Mouse (Mus musculus) cerebellum, postnatal 36 days (tissue): ENCODE measurements around the gene Rapgef2.
A peak's percentile ranks its signal among the peaks of the same experiment; 100 is the strongest.

Experiments used
- DNase-seq, 2 experiments: peaks; one replicate each; pipeline ENCODE4 v3.0.0; 2021 to 2022; ENCODE audit warnings: mixed read lengths in 2 of 2

Rapgef2 gene

DNA sequence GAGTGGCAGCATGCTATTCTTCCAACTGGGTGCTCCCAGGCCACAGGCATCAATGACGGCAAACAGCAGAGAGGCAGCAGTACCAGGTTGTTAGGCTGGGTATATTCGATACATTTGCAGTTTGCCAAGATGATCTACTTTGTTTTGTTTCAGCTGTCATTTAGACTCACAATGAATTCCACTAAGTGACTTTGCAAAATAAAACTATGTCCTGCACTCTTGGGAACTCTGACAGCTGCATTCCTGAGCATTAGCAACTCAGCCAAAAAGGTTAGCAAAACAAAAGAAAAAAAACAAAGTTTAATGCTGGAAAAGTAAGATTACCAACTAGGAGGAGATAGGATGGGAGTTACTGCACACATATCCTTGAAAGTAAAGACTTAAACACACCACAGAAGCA, 3.3 kb downstream of the Rapgef2 start:
- no peak for DNase-seq

DNA sequence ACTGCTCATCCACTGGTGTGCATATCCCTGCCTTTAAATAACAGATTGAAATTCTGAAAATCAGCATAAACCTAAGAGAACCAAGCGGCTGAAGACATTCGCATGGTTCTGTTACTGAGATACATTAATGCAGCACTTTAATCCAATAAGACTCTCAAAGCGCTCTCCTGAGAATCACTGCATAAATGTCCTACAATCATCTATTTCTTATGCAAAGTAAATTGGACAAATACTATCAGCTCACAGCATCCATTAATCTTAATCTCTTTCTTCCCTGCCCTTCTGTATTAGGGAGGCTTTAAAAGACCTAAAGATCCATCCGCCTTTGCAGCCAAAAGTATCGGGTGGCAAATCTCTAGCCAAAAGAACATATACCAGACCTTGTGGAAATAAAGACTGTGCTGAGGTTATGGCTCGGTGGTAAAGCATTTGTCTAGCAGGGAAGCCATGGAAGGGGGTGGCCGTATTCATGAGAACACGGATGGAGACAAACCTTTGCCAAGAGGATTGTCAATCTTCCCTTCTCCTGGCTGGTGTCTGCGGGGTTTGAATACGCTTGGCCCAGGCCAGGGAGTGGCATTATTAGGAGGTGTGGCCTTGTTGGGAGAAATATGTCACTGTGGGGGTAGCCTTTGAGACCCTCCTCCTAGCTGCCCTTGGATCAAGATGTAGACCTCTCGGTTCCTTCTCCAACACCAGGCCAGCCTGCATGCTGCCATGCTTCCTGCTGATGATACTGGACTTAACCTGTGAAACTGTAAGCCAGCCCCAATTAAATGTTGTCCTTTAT, 10.3 kb downstream of the Rapgef2 start:
- DNase-seq = no peak

DNA sequence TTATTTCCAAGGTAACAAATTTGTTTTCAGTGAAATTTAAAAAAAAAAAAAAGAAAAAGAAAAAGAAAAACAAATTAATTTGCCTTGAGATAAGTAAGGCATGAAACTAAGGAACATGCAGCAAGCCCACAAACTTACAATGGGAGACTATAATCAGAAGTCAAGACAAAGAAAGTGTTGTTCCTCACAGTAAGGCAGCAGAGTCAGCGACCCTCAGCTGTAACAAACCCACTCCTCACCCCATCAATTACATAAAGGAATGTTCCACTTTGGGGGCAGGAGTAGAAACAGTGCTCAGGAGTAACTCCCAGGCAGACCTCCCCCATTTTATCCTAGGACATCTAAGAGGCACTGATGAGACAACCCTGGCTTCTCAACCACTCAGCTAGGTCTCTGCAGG, 13.0 kb downstream of the Rapgef2 start:
- no peak for DNase-seq

DNA sequence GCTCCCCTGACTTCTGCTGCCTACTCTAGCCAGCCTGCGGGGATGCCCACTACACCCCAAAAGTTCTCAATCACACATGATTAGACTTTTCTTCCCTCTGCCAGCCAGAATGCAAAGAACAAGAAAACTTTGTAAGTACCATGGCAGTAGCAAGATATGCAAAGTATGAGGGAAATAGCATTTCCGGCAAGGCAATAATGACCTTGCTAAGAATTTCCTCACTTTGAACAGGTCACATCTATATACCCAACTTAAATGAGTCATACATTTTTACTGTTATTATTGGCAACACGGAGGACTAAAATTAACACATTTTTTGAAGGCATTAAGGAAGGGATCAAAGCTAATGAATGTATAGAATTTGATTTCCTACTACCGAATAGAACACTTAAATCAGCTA, 13.4 kb downstream of the Rapgef2 start:
- no peak for DNase-seq

DNA sequence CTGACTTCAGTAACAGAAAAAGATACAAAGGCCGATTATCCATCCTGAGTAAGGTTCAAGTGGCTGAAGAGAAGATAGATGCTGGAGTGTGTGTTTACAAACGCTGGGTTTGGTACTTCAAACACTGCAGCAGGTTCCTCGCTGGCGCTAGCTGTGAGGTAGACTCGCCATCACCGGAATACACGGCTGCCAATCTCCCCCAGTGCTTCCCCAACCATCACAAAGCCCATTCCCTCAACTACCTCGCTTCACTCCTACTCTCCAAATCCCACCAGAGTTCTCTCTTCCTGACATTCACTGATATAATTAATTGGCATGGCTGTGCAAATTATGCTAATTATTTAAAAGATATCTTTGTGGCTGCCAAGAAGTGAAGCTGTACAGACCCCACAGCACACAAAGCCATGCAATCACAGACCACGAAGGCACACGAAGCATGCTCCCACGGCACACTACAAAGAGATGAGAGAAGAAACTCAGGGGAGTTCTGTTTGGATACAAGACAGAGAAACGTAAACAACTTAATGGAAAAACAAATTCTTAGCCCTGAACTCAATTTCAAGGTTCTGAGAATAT, 15.2 kb downstream of the Rapgef2 start:
- no peak for DNase-seq

DNA sequence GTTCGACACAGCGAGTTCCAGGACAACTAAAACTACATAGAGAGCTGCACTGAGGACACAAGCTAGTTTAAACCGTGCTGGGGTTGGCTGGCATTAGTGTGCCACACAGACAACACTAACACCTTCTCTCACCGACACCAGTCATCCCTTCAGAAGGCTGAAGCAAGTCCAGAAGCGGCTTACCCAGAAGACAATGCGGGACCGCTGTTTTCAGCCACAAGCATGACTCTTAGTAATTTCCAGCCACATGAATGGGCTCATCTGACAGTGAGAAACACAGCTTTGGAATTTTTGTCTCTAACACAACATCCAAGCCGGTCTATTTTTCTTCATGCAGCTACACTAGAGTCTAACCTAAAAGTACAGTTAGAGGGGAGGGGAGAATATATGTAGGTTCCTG, 16.4 kb downstream of the Rapgef2 start:
- no peak for DNase-seq

DNA sequence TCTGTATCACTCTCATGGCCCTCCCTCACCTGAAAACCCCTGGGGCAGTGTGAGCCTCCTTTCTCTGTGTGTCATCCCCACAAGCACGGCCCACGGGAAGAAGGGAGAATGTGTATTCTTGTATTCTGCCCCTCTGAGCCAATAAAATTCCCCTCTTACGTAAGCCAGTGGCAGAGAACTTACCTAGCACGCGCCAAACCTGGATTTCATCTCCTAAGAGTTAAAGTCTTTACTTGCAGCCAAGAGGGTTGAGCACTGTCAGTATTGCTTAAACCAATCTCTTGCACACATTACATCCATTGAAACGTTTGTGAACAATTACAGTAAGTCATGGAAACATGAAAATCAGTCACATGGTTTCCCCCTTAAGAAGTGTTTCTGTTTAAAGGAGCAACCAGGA, 19.3 kb downstream of the Rapgef2 start:
- DNase-seq = no peak

DNA sequence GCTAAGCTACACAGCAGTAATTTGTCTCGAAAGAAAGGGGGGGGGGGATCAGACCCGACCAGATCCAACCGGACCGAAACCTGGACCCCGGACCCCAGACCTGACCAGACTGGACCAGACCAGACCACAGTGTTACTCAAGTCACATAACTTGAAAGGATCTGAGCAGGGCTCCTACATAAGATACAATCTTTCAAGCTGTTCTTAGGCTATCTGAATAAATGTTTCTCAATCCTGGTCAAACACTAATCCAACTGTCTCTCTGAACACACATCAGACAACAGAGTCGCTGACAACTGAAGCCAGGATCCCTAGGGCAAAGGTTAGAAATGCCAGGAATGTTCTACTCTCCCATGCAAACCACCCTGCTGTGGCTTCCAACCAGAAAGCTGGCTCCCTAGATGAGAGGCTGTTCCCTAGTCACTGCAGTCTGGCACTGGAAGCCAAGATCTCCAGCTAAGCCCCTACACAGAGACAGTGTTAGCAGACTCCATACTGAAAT, 24.5 kb downstream of the Rapgef2 start:
- peak in 1 of 2 experiments; percentile 29 for DNase-seq

DNA sequence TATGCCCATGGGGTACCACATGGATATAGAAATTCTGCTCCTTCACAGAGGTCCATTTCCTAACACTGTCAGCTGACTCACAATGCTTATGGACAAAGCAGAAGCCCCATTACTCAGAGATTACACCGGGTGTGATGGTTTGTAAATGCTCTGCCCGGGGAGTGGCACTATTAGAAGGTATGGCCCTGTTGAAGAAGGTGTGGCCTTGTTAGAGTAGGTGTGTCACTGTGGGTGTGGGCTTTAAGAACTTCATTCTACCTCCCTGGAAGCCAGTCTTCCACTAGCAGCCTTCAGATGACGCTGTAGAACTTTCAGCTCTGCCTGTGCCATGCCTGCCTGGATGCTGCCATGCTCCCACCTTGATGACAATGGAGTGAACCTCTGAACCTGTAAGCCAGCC, 32.3 kb downstream of the Rapgef2 start:
- no peak for DNase-seq

DNA sequence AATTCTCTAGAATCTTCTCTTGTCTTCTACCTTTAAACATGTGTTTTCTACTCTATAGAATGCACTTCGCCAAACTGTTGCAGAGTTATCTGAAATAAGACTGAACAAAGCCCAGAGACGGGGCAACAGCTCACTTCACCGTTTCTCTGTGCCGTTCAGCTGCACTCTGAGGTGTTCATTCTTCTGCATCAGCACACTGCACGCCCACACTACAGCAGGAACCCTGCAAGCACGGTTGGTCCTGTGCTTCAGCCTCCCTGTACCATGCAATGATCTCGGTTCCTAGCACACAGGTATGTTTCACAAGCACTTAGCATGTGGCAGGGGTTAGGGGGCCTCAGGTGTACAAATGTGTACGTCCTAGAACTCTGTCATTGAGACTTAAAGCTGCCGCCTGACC, 32.9 kb downstream of the Rapgef2 start:
- DNase-seq = no peak

DNA sequence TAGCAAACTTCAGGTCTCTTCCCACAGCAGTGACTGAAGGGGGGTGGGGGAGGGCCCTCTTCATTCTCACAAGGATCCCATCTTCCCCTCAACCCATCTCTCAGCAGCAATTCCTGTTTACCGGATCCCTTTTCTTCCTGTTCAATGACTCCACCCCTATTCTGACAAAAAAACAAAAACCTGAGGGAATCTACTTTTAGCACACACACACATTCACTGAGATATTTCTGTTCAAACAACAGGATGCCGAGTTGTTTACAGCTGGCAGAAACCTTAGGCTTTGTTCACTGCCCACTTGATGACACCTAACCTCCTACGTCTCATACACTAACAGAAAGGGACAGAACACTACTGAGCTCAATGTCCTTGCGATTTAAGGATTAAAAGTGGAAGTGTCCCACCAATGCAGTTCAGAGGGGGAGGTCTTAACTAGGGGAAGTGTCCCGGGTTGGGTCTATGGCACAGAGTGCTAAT, 33.4 kb downstream of the Rapgef2 start:
- no peak for DNase-seq

DNA sequence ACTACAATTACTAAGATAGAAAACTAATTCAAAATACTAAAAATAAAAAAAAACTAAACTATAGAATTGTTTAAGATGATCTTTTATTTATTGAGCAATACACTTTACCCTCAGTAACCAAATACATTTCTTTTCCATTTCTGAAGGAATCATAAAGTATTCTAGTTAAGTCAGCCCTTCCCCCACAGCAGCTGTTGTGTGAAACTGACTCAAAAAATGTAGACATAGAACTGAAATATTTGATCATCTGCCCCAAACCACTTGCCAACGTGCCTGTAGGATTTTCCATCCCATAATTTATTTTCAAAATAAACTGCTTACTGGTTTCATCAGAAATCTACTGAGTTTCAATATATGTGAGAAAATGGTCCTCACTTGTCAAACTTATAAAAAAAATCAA, 36.4 kb downstream of the Rapgef2 start:
- peak; percentile 32 to 52 for DNase-seq

DNA sequence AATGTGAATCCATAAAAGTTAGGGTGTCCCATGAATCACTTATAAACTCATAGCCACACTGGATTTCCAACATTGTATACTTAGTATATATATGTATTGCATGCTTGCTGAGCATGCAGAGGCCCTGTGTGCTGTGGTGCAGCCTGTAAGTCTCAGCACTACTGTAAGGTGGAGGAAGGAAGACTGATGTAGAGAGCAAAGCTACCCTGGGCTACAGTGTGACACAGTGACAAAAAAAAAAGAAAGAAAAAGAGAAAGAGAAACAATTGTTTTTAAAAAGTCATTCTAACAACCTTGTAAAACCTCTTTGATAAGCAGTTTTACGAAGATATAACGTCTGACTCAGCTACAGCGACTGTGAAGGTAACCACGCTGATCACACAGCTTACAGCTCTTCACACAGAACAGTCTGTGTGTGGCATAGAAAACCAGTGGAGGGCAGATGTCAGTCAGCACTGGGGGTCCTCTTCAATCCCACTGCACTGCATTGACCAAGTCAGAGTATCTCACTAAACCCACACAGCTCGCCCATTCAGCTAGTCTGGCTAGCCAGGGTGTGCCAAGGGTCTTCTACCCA, 37.6 kb downstream of the Rapgef2 start:
- no peak for DNase-seq

DNA sequence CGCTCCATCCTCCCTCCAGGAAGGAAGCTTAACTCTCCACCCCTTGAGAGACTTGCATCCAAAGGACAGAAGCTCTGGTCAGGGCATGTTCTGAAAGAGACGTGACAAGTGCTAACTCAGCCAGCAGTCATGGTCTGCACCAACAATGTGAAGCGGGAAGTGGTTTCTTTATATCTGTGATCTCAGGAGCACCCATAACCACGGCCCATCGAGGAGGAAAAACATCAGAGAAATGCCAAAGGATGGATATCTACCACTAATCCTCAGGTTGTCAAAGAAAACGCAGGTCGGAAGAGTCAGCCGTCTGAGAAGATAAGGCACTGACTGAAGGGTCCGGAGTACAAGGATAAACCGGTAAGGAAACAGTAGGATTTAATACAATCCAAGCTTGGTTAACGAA, 38.1 kb downstream of the Rapgef2 start:
- DNase-seq = no peak

DNA sequence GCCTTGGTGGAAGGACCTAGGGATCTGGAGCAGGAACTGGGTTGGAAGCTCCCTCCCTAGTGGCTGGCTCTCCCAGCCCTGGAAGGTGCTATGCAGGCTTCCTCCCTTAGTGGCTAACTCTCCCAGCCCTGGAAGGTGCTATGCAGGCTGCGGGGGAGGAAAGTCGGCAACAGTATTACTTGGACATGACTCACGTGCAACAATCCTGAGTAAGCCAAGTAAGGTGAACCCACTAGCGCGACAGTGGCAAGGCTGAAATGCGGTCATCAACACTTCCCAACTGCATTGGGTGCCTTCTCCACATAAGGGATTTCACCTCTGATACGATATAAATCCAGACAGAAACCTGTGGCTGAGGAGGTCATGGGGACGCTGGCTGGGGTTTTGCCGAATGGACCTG, 42.0 kb downstream of the Rapgef2 start:
- no peak for DNase-seq

DNA sequence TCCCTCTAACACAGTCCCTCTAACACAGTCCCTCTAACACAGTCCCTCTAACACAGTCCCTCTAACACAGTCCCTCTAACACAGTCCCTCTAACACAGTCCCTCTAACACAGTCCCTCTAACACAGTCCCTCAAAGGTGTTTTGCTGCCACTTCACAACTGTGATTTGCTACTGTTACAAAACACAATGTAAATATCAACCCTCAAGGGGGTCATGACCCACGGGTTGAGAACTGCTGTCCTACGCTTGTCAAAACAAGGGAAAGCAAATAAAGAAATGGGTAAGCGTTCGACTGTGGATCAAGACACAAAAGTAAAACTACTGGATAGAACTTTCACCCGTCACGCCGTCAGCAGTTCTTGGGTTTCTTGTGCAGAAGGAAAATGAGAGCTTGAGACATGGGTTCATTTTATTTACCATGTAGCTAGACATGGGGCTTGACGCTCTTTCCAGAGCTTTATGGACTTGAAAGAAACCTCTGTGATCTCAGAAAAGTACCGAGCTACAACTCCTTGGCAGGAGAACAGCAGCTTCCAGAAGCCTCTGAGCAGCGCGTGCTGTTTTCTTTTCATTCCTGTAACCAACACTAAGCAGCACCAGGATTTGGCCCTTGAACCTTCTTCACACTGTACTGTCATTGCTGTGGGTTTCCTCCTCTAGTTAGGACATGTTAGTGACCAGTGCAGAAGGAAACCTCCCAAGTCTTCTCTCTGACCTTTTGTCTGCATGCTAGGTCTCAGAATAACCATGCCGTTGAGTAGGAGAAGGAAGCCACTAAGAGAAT, 43.2 kb downstream of the Rapgef2 start:
- DNase-seq = no peak

DNA sequence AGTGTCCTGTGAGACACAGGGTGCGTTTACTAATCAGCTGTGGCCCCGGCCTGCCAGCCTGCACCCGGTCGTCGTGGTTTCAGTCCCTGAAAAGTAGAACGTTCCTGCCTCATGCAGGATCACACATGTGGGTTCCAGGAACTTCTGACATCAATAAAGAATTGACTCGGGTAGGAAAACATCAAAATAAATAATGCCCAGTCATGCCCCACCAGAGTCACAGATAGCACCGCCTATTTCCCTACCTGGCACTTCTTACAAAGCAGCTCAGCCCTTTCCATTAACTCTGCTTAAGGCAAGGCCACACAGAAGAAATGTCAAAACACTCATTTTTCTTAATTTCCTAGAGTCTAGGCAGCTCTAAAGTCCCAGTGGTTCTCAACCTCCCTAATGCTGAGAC, 44.0 kb downstream of the Rapgef2 start:
- DNase-seq = no peak

DNA sequence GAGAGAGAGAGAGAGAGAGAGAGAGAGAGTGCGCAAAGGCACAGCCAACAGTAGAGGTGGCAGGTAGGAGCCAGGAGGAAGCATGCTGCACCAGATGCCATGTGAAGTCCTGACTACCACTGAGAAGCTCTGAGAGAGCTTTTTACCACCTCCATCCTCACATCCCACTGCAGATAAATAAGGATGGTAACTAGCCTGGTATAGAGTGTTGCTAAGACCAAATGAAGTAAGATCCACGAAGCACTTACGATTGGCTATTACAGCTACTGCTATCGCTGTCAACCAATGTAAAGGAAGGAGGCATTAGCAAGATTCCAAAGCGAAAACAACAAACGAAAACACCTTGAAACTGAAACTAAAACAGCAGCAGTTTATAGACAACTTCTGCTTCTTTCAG, 47.3 kb downstream of the Rapgef2 start:
- DNase-seq = no peak

DNA sequence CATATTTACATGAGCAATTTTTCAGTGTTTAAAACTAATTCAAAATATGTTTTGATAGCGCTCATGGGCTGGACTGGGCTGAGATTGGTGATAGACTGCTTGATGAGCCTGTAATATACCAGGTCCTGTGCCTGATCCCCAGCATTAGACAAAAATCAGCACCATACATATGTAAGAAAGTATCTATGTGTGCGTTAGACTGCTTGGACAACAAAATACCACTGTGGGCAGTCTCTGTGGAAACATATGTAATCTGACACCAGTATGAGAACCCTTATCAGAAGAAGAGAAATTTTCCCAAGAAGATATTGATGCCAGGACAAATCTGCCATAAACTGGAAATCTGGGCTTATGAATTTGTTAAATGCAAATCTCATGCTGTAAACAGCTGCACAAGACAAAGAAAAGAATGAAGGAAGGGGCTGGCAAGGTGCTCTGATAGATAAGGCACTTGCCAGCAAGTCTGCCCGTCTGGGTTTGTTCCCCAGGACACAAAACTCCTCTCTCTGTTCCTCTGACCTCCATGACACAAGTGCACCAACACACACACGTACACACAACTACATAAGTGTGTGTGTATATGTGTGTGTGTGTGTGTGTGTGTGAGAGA, 47.8 kb downstream of the Rapgef2 start:
- no peak for DNase-seq

DNA sequence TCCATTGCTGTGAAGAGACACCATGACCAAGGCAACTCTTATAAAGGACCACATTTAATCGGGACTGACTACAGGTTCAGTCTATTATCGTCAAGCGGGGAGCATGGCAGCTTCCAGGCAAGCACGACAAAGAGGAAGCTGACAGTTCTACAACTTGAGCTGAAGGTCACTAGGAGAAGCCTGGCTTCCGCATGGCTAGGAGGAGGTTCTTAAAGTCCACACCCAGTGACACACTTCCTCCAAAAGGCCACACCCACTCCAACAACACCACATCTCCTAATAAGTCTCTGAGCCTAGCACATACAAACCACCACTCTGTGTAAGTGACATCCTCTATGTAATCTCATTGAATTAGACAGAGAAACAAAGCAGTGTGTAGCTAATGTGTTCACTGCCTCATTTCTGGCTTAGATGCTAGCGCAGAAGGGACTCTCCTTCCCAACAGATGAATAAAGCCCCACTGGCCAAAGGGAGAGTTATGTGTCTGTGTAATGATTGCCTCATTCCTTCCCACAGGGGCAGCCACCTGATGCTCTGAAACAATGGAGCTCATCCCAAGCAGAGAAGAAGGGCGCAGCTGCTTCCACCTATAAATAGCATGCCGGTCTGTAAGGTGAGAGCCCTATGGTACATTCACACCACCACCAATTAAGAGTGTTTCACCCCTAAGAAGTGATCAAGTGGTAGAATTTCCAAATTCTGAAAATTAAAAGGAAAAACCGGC, 48.5 kb downstream of the Rapgef2 start:
- no peak for DNase-seq

DNA sequence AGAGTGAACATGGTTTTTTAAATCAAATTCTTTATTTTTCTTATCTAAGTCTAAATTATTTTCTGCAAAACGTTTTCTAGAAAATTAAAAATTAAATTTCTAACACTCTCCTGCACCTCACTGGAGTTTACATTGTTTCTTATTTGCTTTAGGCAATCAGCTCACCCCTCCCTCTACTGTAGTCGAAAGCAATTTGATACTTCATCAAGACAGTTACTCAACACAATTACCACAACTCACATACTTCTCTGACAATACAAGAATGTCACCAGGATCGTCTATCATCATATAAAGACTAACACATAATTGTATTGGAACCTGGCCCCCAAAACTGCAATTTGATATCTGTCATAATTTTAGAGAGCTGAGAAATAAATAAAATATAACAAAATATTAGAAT, 51.8 kb downstream of the Rapgef2 start:
- DNase-seq = no peak
